Mouse (Mus musculus): ENCODE results near the gene Cap2. TPM values are rescaled to one million over a fixed set of nuclear protein-coding genes. Genes with fewer than 3 reads are reported as not detected.

The Cap2 gene
- polyA plus RNA-seq, 1 experiment from 2014 or later = 7.0 TPM

DNA sequence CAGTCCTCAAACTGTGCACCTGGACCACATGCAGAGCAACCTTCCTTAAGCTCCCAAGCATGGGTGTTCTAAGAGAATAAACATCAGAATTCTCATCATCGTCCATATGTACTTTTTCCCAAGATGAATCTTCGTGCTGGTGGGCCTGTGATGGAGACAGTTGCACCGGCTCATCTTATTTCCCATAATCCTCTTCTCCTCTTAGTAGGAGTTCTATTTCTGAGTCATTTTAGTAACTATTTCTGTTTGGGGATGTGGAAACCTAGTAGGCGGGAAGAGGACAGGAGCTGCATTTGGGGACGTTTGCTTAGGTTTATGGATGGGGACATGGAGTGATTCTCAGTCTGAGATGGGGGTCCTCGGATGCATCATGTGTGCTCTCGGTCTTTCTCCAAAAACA is 8.8 kb downstream of the Cap2 start:
- peaks cover 3% of the 10 kb centered on the region; the same call in 1 of the 2 replicates for H3K9me3 ChIP-seq
- no peak overlapping the region for H3K27ac ChIP-seq
- H3K36me3 ChIP-seq (replicated peaks) = no peaks in the 10 kb centered on the region
- H3K4me1 ChIP-seq = peaks cover 8% of the 10 kb centered on the region
- 95% methylated on average over 7 of the region's 7 CpGs for WGBS
- H3K27me3 ChIP-seq (ENCODE audit: poor library complexity, severe bottlenecking) = no peaks in the 10 kb centered on the region
- H3K4me3 ChIP-seq = no peak overlapping the region
- DNase-seq (ENCODE audit: extremely low spot score, low spot score) = no peak

DNA sequence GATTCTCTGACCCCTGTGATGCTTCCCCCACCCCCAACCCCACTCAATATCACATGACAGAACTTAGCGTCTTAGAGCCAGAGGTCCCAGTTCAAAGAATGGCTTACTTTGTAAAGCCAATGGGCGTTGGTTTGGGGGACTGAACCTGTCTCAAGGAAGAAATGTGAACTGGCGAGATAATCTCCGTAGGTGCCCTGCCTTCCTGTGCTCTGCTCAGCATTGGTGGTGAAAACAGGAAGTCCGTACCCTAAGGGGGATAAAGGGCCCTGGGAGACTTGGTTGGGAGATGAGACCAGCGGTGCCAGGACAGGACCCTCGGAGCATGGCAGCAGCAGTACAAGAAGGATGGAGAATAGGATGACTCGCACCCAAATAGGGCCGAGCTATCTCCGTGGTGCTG is 12.8 kb downstream of the Cap2 start:
- no peaks in the 10 kb centered on the region for H3K36me3 ChIP-seq (replicated peaks)
- peaks cover 18% of the 10 kb centered on the region for H3K4me1 ChIP-seq
- H3K9me3 ChIP-seq = peaks cover 3% of the 10 kb centered on the region; the same call in 1 of the 2 replicates
- no peak for DNase-seq (ENCODE audit: extremely low spot score, low spot score)
- no peaks in the 10 kb centered on the region for H3K27me3 ChIP-seq (ENCODE audit: poor library complexity, severe bottlenecking)
- H3K27ac ChIP-seq = no peak overlapping the region
- no peak overlapping the region for H3K4me3 ChIP-seq
- WGBS = 93% methylated on average over 10 of the region's 10 CpGs

DNA sequence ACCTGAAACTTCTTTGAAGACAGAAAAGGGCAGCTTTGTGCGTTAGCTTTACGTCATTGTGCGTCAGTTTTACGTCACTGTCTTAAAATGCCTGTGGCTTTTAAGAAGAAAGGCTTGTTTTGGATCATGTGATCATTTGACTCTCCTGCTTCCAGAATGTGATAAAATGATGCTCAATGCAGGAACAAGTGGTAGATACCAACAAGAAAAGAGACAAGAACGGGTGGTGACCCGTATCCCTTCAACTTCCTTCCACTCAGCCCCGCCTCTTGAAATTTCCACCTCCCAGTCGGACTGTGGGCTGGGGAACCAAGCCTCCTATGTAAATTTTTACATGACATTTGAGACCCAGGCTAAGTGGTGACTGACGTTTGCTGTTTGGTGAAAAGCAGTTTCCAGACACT is 13.5 kb downstream of the Cap2 start:
- Histone ChIP-seq H3K36me3 (replicated peaks) (no peaks in the 10 kb centered on the region), H3K27ac (no peak overlapping the region), H3K4me3 (no peak overlapping the region), H3K27me3 (ENCODE audit: poor library complexity, severe bottlenecking) (no peaks in the 10 kb centered on the region), H3K4me1 (peaks cover 18% of the 10 kb centered on the region), H3K9me3 (peaks cover 3% of the 10 kb centered on the region; the same call in 1 of the 2 replicates)
- DNase-seq (ENCODE audit: extremely low spot score, low spot score) = no peak
- 82% methylated on average over 9 of the region's 9 CpGs for WGBS

GRCm38 (mm10) chr13:46515524-46515923 is 13.9 kb downstream of the Cap2 start:
- Histone ChIP-seq H3K9me3 (peaks cover 3% of the 10 kb centered on the region; the same call in 1 of the 2 replicates), H3K36me3 (replicated peaks) (no peaks in the 10 kb centered on the region), H3K27ac (0 out of 2 replicates have a peak overlapping the region, but pooled peaks have one; percentile 58), H3K27me3 (ENCODE audit: poor library complexity, severe bottlenecking) (no peaks in the 10 kb centered on the region), H3K4me1 (peaks cover 18% of the 10 kb centered on the region), H3K4me3 (no peak overlapping the region)
- 45% methylated on average over 10 of the region's 10 CpGs for WGBS
- DNase-seq (ENCODE audit: extremely low spot score, low spot score) = no peak

DNA sequence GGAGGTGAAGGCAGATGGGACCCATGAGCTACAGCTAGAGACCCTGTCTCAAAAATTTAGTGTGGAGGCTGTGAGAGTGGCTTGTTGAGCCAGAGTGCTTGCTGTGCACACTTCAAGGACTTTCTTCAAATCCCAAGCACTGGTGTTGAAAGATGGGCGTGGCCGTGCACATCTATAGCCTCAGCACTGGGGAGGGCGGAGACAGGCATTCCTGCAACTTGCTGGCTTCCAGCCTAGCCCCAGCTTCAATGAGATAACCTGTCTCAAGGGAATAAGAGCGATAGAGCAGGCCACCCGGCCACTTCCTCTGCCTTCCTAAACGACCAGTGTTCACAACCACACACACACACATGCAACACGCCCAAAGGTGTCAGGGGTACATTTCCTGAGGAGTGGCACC is 14.5 kb downstream of the Cap2 start:
- 83% methylated on average over 7 of the region's 7 CpGs for WGBS
- Histone ChIP-seq H3K27ac (peak overlapping the region; percentile 58; the same call in 1 of the 2 replicates), H3K36me3 (replicated peaks) (no peaks in the 10 kb centered on the region), H3K4me3 (no peak overlapping the region), H3K27me3 (ENCODE audit: poor library complexity, severe bottlenecking) (no peaks in the 10 kb centered on the region), H3K4me1 (peaks cover 18% of the 10 kb centered on the region), H3K9me3 (peaks cover 3% of the 10 kb centered on the region; the same call in 1 of the 2 replicates)
- DNase-seq (ENCODE audit: extremely low spot score, low spot score) = no peak

GRCm38 (mm10) chr13:46517211-46517685 is 15.6 kb downstream of the Cap2 start:
- no peak overlapping the region for H3K27ac ChIP-seq
- 82% methylated on average over 4 of the region's 4 CpGs for WGBS
- H3K36me3 ChIP-seq (replicated peaks) = no peaks in the 10 kb centered on the region
- no peaks in the 10 kb centered on the region for H3K9me3 ChIP-seq
- H3K4me3 ChIP-seq = no peak overlapping the region
- H3K4me1 ChIP-seq = peaks cover 18% of the 10 kb centered on the region
- DNase-seq (ENCODE audit: extremely low spot score, low spot score) = no peak
- no peaks in the 10 kb centered on the region for H3K27me3 ChIP-seq (ENCODE audit: poor library complexity, severe bottlenecking)

DNA sequence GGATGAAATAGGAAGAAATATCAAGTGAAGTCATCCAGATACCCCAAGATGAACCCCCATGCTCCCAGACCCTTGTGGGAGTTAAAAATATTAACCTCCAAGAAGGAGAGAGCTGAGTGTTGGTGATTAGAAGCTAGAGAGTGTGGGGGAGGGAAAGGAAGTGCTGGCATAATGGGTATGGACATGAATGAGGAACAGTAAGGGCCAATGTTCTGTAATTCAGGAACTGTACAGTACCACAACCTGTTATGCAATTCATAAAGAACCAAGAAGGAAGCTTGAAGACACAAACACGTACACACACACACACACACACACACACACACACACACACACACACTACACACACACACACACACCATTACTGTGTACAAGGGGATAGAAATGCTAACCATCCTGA is 19.8 kb downstream of the Cap2 start:
- Histone ChIP-seq H3K27ac (no peak overlapping the region), H3K4me1 (peaks cover 15% of the 10 kb centered on the region), H3K27me3 (ENCODE audit: poor library complexity, severe bottlenecking) (no peaks in the 10 kb centered on the region), H3K36me3 (replicated peaks) (no peaks in the 10 kb centered on the region), H3K4me3 (no peak overlapping the region), H3K9me3 (no peaks in the 10 kb centered on the region)
- DNase-seq (ENCODE audit: extremely low spot score, low spot score) = no peak
- WGBS = 100% methylated on average over 1 of the region's 1 CpGs

DNA sequence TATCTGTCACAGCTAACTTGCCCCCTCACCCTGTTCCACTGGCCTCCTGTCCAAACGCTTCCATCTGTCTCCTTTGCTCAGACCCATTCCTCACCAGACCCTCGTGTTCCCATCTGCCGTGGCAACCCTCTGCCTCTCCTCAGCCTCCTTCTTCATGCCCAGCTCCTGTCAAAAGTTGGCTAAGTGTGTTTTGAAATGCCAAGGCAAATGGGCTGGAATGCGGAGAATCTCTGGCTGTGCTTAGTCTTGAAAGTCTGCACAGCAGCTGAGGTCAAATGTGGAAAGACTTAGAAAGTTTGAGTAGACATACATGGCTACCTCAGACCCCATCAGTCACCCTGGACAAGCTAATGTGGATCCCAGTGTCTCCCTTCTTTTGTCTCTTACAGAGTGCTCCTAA is 21.1 kb downstream of the Cap2 start:
- Histone ChIP-seq H3K27me3 (ENCODE audit: poor library complexity, severe bottlenecking) (no peaks in the 10 kb centered on the region), H3K4me3 (no peak overlapping the region), H3K9me3 (no peaks in the 10 kb centered on the region), H3K4me1 (peaks cover 15% of the 10 kb centered on the region), H3K36me3 (replicated peaks) (no peaks in the 10 kb centered on the region), H3K27ac (no peak overlapping the region)
- WGBS = 78% methylated on average over 4 of the region's 4 CpGs
- no peak for DNase-seq (ENCODE audit: extremely low spot score, low spot score)

- WGBS = 75% methylated on average over 5 of the region's 5 CpGs
These were observed 21.6 kb downstream of the Cap2 start for GRCm38 (mm10) chr13:46523235-46523634.

DNA sequence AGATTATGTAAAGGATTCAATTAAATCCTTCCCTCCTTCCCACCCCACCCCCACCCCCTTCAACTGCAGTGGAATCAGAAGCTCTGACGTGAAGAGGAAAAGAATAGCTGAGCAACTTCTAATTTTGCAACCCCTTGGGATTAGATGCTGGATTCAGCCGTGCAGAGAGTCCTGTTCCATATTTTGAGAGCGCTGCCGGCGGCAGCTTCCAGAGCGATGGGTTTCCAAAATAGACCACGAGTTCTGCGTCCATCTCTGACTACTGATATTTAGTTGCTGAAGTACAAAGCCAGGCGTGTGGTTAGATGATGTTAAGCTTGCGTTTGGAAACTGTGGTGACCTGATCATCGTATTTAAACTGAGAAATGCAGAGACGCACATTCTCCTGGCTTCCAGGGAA is 22.1 kb downstream of the Cap2 start:
- peaks cover 15% of the 10 kb centered on the region for H3K4me1 ChIP-seq
- peaks cover 3% of the 10 kb centered on the region; the same call in 1 of the 2 replicates for H3K27me3 ChIP-seq (ENCODE audit: poor library complexity, severe bottlenecking)
- H3K4me3 ChIP-seq = no peak overlapping the region
- DNase-seq (ENCODE audit: extremely low spot score, low spot score) = no peak
- no peak overlapping the region for H3K27ac ChIP-seq
- H3K9me3 ChIP-seq = no peaks in the 10 kb centered on the region
- WGBS = 86% methylated on average over 12 of the region's 12 CpGs
- H3K36me3 ChIP-seq (replicated peaks) = no peaks in the 10 kb centered on the region

More at GRCm38 (mm10) chr13:46523235-46523634, 21.6 kb downstream of the Cap2 start:
- no peaks in the 10 kb centered on the region for H3K9me3 ChIP-seq
- H3K27ac ChIP-seq = no peak overlapping the region
- peaks cover 3% of the 10 kb centered on the region; the same call in 1 of the 2 replicates for H3K27me3 ChIP-seq (ENCODE audit: poor library complexity, severe bottlenecking)
- H3K4me1 ChIP-seq = peaks cover 15% of the 10 kb centered on the region
- no peak overlapping the region for H3K4me3 ChIP-seq
- no peaks in the 10 kb centered on the region for H3K36me3 ChIP-seq (replicated peaks)
- no peak for DNase-seq (ENCODE audit: extremely low spot score, low spot score)

GRCm38 (mm10) chr13:46525295-46526255 is 23.9 kb downstream of the Cap2 start:
- Histone ChIP-seq H3K27ac (no peak overlapping the region), H3K27me3 (ENCODE audit: poor library complexity, severe bottlenecking) (peaks cover 12% of the 10 kb centered on the region), H3K4me1 (peaks cover 31% of the 10 kb centered on the region), H3K9me3 (no peaks in the 10 kb centered on the region), H3K4me3 (no peak overlapping the region), H3K36me3 (replicated peaks) (no peaks in the 10 kb centered on the region)
- no peak for DNase-seq (ENCODE audit: extremely low spot score, low spot score)
- WGBS = 86% methylated on average over 18 of the region's 18 CpGs

DNA sequence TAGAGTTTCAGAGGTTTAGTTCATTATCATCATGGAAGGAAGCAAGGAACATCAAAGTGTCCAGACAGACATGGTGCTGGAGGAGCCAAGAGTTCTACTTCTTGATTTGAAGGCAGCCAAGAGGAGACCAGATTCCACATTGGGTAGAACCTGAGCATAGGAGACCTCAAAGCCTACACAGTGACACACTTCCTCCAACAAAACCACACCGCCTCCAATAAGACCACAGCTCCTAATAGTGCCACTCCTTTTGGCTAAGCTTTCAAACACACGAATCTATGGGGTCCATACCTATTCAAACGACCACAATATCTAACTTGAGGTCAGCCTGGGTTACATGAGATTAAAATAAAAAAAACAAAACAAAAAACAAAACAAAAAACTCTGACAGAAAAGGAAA is 25.0 kb downstream of the Cap2 start:
- DNase-seq (ENCODE audit: extremely low spot score, low spot score) = no peak

DNA sequence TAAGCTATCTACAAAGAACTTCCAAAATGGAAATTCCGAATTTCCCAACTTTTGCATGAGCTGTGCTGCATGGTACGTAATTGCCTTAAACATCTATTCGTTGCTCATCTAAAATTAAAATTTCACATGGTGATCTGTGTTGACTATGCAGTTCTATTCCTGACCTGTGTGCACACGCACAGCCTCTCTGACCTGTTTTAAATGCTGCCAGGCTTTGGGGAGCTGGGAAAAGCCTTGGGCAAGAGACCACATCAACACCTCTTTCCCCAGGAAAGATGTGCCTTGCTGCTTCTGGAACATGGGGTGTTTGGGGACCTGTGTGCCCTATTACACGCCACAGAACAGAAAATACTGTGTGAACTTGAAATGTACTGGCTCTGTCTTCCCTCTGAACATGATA is 25.7 kb downstream of the Cap2 start:
- Histone ChIP-seq H3K27me3 (ENCODE audit: poor library complexity, severe bottlenecking) (peaks cover 30% of the 10 kb centered on the region), H3K36me3 (replicated peaks) (no peaks in the 10 kb centered on the region), H3K4me1 (peaks cover 31% of the 10 kb centered on the region), H3K9me3 (no peaks in the 10 kb centered on the region), H3K27ac (no peak overlapping the region), H3K4me3 (no peak overlapping the region)
- 84% methylated on average over 5 of the region's 5 CpGs for WGBS
- DNase-seq (ENCODE audit: extremely low spot score, low spot score) = no peak

More for the DNA sequence above, 25.0 kb downstream of the Cap2 start:
- no peak overlapping the region for H3K27ac ChIP-seq
- no peaks in the 10 kb centered on the region for H3K36me3 ChIP-seq (replicated peaks)
- H3K9me3 ChIP-seq = no peaks in the 10 kb centered on the region
- no peak overlapping the region for H3K4me3 ChIP-seq
- WGBS = 88% methylated on average over 3 of the region's 3 CpGs
- H3K4me1 ChIP-seq = peaks cover 31% of the 10 kb centered on the region
- H3K27me3 ChIP-seq (ENCODE audit: poor library complexity, severe bottlenecking) = peaks cover 23% of the 10 kb centered on the region
